ENCODE assay signal across 8 mouse cellular contexts in the genomic region with DNA sequence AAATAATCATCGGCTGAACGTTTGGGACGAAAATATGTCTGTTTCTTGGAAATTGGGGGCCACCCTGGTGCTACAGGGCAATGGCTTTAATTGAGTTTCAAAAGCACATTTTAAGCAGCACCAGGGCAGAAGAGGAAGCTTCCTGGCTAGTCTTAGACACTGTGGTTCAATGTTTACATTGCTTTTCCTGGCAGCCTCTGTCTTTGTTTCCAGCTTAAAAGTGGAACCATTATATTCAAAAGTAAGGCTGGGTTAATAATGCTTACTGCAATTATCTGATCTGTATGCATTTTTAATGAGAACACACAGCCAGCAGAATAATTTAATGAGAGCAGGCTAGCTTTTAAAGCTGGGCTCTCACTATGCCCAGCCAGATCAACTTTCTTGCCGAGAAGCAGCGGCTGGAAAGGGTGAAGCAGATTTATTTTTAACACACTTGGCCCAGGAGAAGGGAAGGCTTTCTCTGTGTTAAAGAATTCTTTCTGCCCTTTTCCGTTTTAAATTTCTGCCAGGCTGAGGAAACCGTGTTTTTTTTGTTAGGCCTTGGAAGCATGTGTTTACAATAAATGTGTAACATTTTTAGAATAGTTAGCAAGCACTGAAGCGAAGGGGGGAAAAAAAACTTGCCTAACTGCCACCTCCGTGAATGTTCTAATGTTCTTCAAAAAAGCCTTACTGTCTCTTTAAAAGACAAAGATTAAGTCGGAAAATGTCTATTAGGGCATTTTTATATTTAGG. TPM values are rescaled to one million over a fixed set of nuclear protein-coding genes. Genes with fewer than 3 reads are reported as not detected.
DNase-seq lines count a peak whose midpoint lies in the region; ATAC-seq and TF ChIP-seq lines count a peak whose summit lies in the region.

No protein-coding gene starts in this region.

- DNase-seq in heart, postnatal 25 days (ENCODE audit: low spot score) = no peak
- DNase-seq in G1E (ENCODE audit: low spot score) = peak; percentile 18
- no peak for DNase-seq in urinary bladder, postnatal 25 days (ENCODE audit: low spot score)

- intact Hi-C loops in heart, postnatal 25 days (cut with DNase I) = loop anchor here (5.0 kb wide), 2 partner anchors 61 to 76 kb away; no protein-coding TSS in a partner anchor

- no peaks in the 10 kb centered on the region for H3K27me3 ChIP-seq in heart, embryonic 11.5 days (ENCODE audit: control insufficient read depth, insufficient read depth, low read length)
- peaks cover 3% of the 10 kb centered on the region; the same call in 1 of the 2 replicates for H3K27me3 ChIP-seq in G1E (ENCODE audit: insufficient read depth, low read length)
- no peaks in the 10 kb centered on the region for H3K27me3 ChIP-seq in heart, embryonic 13.5 days (replicated peaks)
- H3K27me3 ChIP-seq in liver, embryonic 15.5 days = no peaks in the 10 kb centered on the region
- no peaks in the 10 kb centered on the region for H3K27me3 ChIP-seq in stomach, embryonic 15.5 days (replicated peaks)

- peak overlapping the region; percentile 72 for H3K4me3 ChIP-seq in heart, embryonic 11.5 days (ENCODE audit: low read depth, low read length)
- peak overlapping the region; percentile 72 for H3K4me3 ChIP-seq in G1E (ENCODE audit: low read depth, low read length)
- H3K4me3 ChIP-seq in heart, embryonic 13.5 days = peak overlapping the region; percentile 86
- peak overlapping the region; percentile 73 for H3K4me3 ChIP-seq in liver, embryonic 15.5 days (replicated peaks)
- H3K4me3 ChIP-seq in stomach, embryonic 15.5 days (replicated peaks) = peak overlapping the region; percentile 76

- peak overlapping the region; percentile 81 for H3K4me2 ChIP-seq in heart, embryonic 11.5 days
- peak overlapping the region; percentile 81 for H3K4me2 ChIP-seq in heart, embryonic 13.5 days
- peak overlapping the region; percentile 80 for H3K4me2 ChIP-seq in liver, embryonic 15.5 days
- peak overlapping the region; percentile 90 for H3K4me2 ChIP-seq in stomach, embryonic 15.5 days

- ATAC-seq in heart, embryonic 11.5 days (replicated peaks; ENCODE audit: insufficient number of reproducible peaks, low FRiP score, low TSS enrichment) = no peak
- no peak for ATAC-seq in G1E (ENCODE audit: extremely low read depth, insufficient number of reproducible peaks, low FRiP score, poor library complexity, severe bottlenecking)
- ATAC-seq in heart, embryonic 13.5 days (ENCODE audit: extremely low read depth, insufficient number of reproducible peaks, low FRiP score, low TSS enrichment) = no peak
- no peak for ATAC-seq in liver, embryonic 15.5 days (ENCODE audit: insufficient read depth)
- ATAC-seq in stomach, embryonic 15.5 days (ENCODE audit: insufficient read depth, low FRiP score, low read depth) = no peak
- no peak for ATAC-seq in megakaryocyte-erythroid progenitor cell, adult 5-6 weeks (replicated peaks; ENCODE audit: low FRiP score, low TSS enrichment, poor library complexity, severe bottlenecking)

- H3K36me3 ChIP-seq in heart, embryonic 11.5 days (ENCODE audit: control insufficient read depth, insufficient read depth, low read length) = no peaks in the 10 kb centered on the region
- H3K36me3 ChIP-seq in G1E (replicated peaks) = peaks cover 13% of the 10 kb centered on the region
- H3K36me3 ChIP-seq in heart, embryonic 13.5 days = peaks cover 6% of the 10 kb centered on the region; the same call in 1 of the 2 replicates
- H3K36me3 ChIP-seq in liver, embryonic 15.5 days (replicated peaks) = no peaks in the 10 kb centered on the region
- H3K36me3 ChIP-seq in stomach, embryonic 15.5 days = no peaks in the 10 kb centered on the region

- H3K27ac ChIP-seq in heart, embryonic 11.5 days (ENCODE audit: low read depth, low read length) = peak overlapping the region; percentile 96
- H3K27ac ChIP-seq in heart, embryonic 13.5 days (replicated peaks) = peak overlapping the region; percentile 98
- H3K27ac ChIP-seq in liver, embryonic 15.5 days (replicated peaks) = peak overlapping the region; percentile 77
- peak overlapping the region; percentile 93 for H3K27ac ChIP-seq in stomach, embryonic 15.5 days

- no peaks in the 10 kb centered on the region for H3K9me3 ChIP-seq in heart, embryonic 11.5 days (replicated peaks; ENCODE audit: control insufficient read depth, low read length)
- no peaks in the 10 kb centered on the region for H3K9me3 ChIP-seq in G1E (replicated peaks)
- H3K9me3 ChIP-seq in heart, embryonic 13.5 days = no peaks in the 10 kb centered on the region
- H3K9me3 ChIP-seq in liver, embryonic 15.5 days (replicated peaks) = no peaks in the 10 kb centered on the region
- no peaks in the 10 kb centered on the region for H3K9me3 ChIP-seq in stomach, embryonic 15.5 days

- peaks cover 47% of the 10 kb centered on the region for H3K4me1 ChIP-seq in heart, embryonic 11.5 days (ENCODE audit: control insufficient read depth, insufficient read depth, low read length)
- peaks cover 36% of the 10 kb centered on the region for H3K4me1 ChIP-seq in G1E (ENCODE audit: insufficient read depth, low read depth, low read length)
- peaks cover 55% of the 10 kb centered on the region for H3K4me1 ChIP-seq in heart, embryonic 13.5 days
- H3K4me1 ChIP-seq in liver, embryonic 15.5 days (replicated peaks) = peaks cover 46% of the 10 kb centered on the region
- H3K4me1 ChIP-seq in stomach, embryonic 15.5 days = peaks cover 43% of the 10 kb centered on the region

- peak overlapping the region; percentile 91 for H3K9ac ChIP-seq in heart, embryonic 11.5 days (ENCODE audit: low read depth, low read length)
- peak overlapping the region; percentile 93 for H3K9ac ChIP-seq in heart, embryonic 13.5 days
- peak overlapping the region; percentile 54 for H3K9ac ChIP-seq in liver, embryonic 15.5 days
- H3K9ac ChIP-seq in stomach, embryonic 15.5 days = peak overlapping the region; percentile 54

- no peak for TF ChIP-seq CTCF in G1E (IDR thresholded peaks at IDR 0.05; ENCODE audit: low read depth, low read length)

- WGBS in heart, embryonic 11.5 days (ENCODE audit: insufficient replicate concordance) = 12% methylated on average over 10 of the region's 10 CpGs
- 7% methylated on average over 10 of the region's 10 CpGs for WGBS in heart, embryonic 13.5 days
- 4% methylated on average over 10 of the region's 10 CpGs for WGBS in liver, embryonic 15.5 days (ENCODE audit: insufficient replicate concordance)
- under 1% methylated on average over 10 of the region's 10 CpGs for WGBS in stomach, embryonic 15.5 days

RNA-seq across cellular contexts. Expression of a gene that starts 1.0 kb away (rescaled TPM):
- 107 and 126 TPM in 2 replicates for polyA plus RNA-seq in heart, embryonic 11.5 days (2014; fragmentation: Nextera tagmentation; extraction: Ambion mirVana)
- 100 to 1,000 TPM; 234 to 252 TPM for total RNA-seq in heart, postnatal 25 days (2021)
- total RNA-seq in G1E (2014; fragmentation: Nextera tagmentation) = 140 and 158 TPM in 2 replicates
- 67.0 and 70.1 TPM in 2 replicates for total RNA-seq in G1E (2017)
- 24.4 TPM in 2 replicates for polyA plus RNA-seq in G1E (2012)
- polyA plus RNA-seq in heart, embryonic 13.5 days (2015; fragmentation: Nextera tagmentation; extraction: Ambion mirVana) = 88.9 and 92.5 TPM in 2 replicates
- polyA plus RNA-seq in liver, embryonic 15.5 days (2015; fragmentation: Nextera tagmentation; extraction: Ambion mirVana) = 15.1 and 15.3 TPM in 2 replicates
- 109 and 116 TPM in 2 replicates for polyA plus RNA-seq in stomach, embryonic 15.5 days (2015; fragmentation: Nextera tagmentation; extraction: Ambion mirVana)
- 27.2 and 33.1 TPM in 2 replicates for total RNA-seq in megakaryocyte-erythroid progenitor cell, adult 5-6 weeks (2014; fragmentation: Nextera tagmentation)
- 35.3 and 44.1 TPM in 2 replicates for total RNA-seq in megakaryocyte-erythroid progenitor cell, adult 5-6 weeks (2017)
